Mouse (Mus musculus): ENCODE measurements around the gene Prss54.

- TF ChIP-seq CTCF (IDR thresholded peaks at IDR 0.05; ENCODE audit: borderline replicate concordance, insufficient read depth, low read length) (no peak), POLR2A (IDR thresholded peaks at IDR 0.05; ENCODE audit: low read depth, low read length) (no peak)
Measured at GRCm38 (mm10) chr8:95607210-95607609, 31.1 kb upstream of the Prss54 start.
